Mouse (Mus musculus) CH12.LX (cell line): ENCODE measurements around the gene Atf3. TPM values are rescaled to one million over a fixed set of nuclear protein-coding genes. Genes with fewer than 3 reads are reported as not detected.
A peak's percentile ranks its signal among the peaks of the same experiment; 100 is the strongest.

ENCODE experiments used
- DNase-seq: peaks from one replicate; pipeline ENCODE4 v3.0.0-alpha.2; 2013; ENCODE audit errors: extremely low read depth
- H3K27ac ChIP-seq: 2 replicates; pipeline ENCODE4 v1.5.1; 2012; ENCODE audit warnings: low read depth, mild to moderate bottlenecking, control low read depth, moderate library complexity; ENCODE audit not compliant: insufficient read depth
- H3K27me3 ChIP-seq: replicated peaks from 2 replicates; pipeline ENCODE3; 2012; ENCODE audit warnings: inconsistent platforms
- H3K36me3 ChIP-seq, 2 experiments: replicated peaks in 1 of 2; 2 replicates each; pipeline versions ENCODE3 to v1.6.1; 2012; ENCODE audit warnings: inconsistent platforms in 1 of 2, low read length in 1 of 2, mild to moderate bottlenecking in 1 of 2, mixed read lengths in 1 of 2, moderate library complexity in 1 of 2; ENCODE audit not compliant: control insufficient read depth in 1 of 2, insufficient read depth in 1 of 2
- H3K4me1 ChIP-seq, 2 experiments: 2 replicates each; pipeline ENCODE4 v1.6.1; 2012; ENCODE audit warnings: inconsistent platforms in 1 of 2, moderate library complexity in 1 of 2; ENCODE audit not compliant: insufficient read depth in 2 of 2, control insufficient read depth in 1 of 2
- H3K4me2 ChIP-seq: 2 replicates; pipeline ENCODE4 v1.6.1; 2012; ENCODE audit warnings: low read depth, mild to moderate bottlenecking, control low read depth; ENCODE audit not compliant: poor library complexity, insufficient read depth, severe bottlenecking
- H3K4me3 ChIP-seq, 3 experiments: fragments of 150-350 bp in 1 of 3; sonication (generic) in 1 of 3; replicated peaks in 1 of 3; 2 replicates each; pipeline versions ENCODE3 to v1.5.1; 2011 to 2012; ENCODE audit warnings: low read depth in 2 of 3, low read length in 2 of 3, mild to moderate bottlenecking in 2 of 3, moderate library complexity in 2 of 3, control low read depth in 1 of 3, improper control_type of control experiment in 1 of 3, inconsistent platforms in 1 of 3, mixed read lengths in 1 of 3; ENCODE audit not compliant: poor library complexity in 1 of 3
- H3K79me2 ChIP-seq: replicated peaks from 2 replicates; pipeline ENCODE4 v1.6.1; 2012; ENCODE audit warnings: mild to moderate bottlenecking, moderate library complexity; ENCODE audit not compliant: control insufficient read depth, poor library complexity, insufficient read depth, severe bottlenecking; ENCODE audit errors: extremely low read depth
- H3K9ac ChIP-seq: 2 replicates; pipeline ENCODE4 v1.6.1; 2012; ENCODE audit warnings: low read depth, mild to moderate bottlenecking, control low read depth, moderate library complexity; ENCODE audit not compliant: insufficient read depth
- H3K9me3 ChIP-seq: replicated peaks from 2 replicates; pipeline ENCODE3; 2012; ENCODE audit warnings: low read length, inconsistent platforms, mixed read lengths
- CTCF ChIP-seq, 2 experiments: IDR thresholded peaks in 1 of 2; conservative IDR thresholded peaks in 1 of 2; 2 replicates each; pipeline ENCODE4 v1.5.1; 2011 to 2012; ENCODE audit warnings: low read depth in 2 of 2, low read length in 2 of 2, improper control_type of control experiment in 1 of 2, inconsistent platforms in 1 of 2, mild to moderate bottlenecking in 1 of 2, moderate library complexity in 1 of 2
- E2F4 ChIP-seq: IDR thresholded peaks from 2 replicates; pipeline ENCODE4 v1.6.1; 2011; ENCODE audit warnings: low read depth, low read length, improper control_type of control experiment; ENCODE audit not compliant: insufficient replicate concordance
- ETS1 ChIP-seq: conservative IDR thresholded peaks from 2 replicates; pipeline ENCODE4 v1.6.1; 2012; ENCODE audit warnings: low read depth, mild to moderate bottlenecking, inconsistent platforms, low read length, improper control_type of control experiment, moderate library complexity
- GABPA ChIP-seq: IDR thresholded peaks from 2 replicates; pipeline ENCODE4 v1.6.1; 2012; ENCODE audit warnings: low read depth, low read length, improper control_type of control experiment, inconsistent platforms; ENCODE audit not compliant: insufficient replicate concordance
- HCFC1 ChIP-seq: IDR thresholded peaks from 2 replicates; pipeline ENCODE4 v1.6.1; 2012; ENCODE audit warnings: low read depth, mild to moderate bottlenecking, inconsistent platforms, low read length, improper control_type of control experiment
- IRF4 ChIP-seq: IDR thresholded peaks from 2 replicates; pipeline ENCODE4 v1.6.1; 2014; ENCODE audit warnings: low read depth, mild to moderate bottlenecking, inconsistent platforms, low read length, improper control_type of control experiment
- JUN ChIP-seq: IDR thresholded peaks from 2 replicates; pipeline ENCODE4 v1.6.1; 2011; ENCODE audit warnings: low read depth, mild to moderate bottlenecking, low read length, improper control_type of control experiment, moderate library complexity; ENCODE audit not compliant: insufficient read depth
- MAZ ChIP-seq: IDR thresholded peaks from 2 replicates; pipeline ENCODE4 v1.6.1; 2012; ENCODE audit warnings: low read depth, mild to moderate bottlenecking, inconsistent platforms, low read length, improper control_type of control experiment, moderate library complexity
- MXI1 ChIP-seq: IDR thresholded peaks from 2 replicates; pipeline ENCODE4 v1.6.1; 2011; ENCODE audit warnings: mild to moderate bottlenecking, low read depth, low read length, improper control_type of control experiment
- NELFE ChIP-seq: IDR thresholded peaks from 2 replicates; pipeline ENCODE4 v1.6.1; 2011; ENCODE audit warnings: low read depth, low read length, improper control_type of control experiment
- PAX5 ChIP-seq: IDR thresholded peaks from 2 replicates; pipeline ENCODE4 v1.6.1; 2012; ENCODE audit warnings: low read length, inconsistent platforms, mixed read lengths
- POLR2A ChIP-seq: IDR thresholded peaks from 2 replicates; pipeline ENCODE4 v1.6.1; 2011; ENCODE audit warnings: low read depth, mild to moderate bottlenecking, improper control_type of control experiment, low read length
- RCOR1 ChIP-seq: conservative IDR thresholded peaks from 2 replicates; pipeline ENCODE4 v1.6.1; 2012; ENCODE audit warnings: low read depth, mild to moderate bottlenecking, inconsistent platforms, low read length, improper control_type of control experiment
- TBP ChIP-seq: conservative IDR thresholded peaks from 2 replicates; pipeline ENCODE4 v1.6.1; 2011; ENCODE audit warnings: low read depth, low read length, improper control_type of control experiment
- UBTF ChIP-seq: IDR thresholded peaks from 2 replicates; pipeline ENCODE4 v1.6.1; 2012; ENCODE audit warnings: low read depth, mild to moderate bottlenecking, inconsistent platforms, low read length, improper control_type of control experiment, moderate library complexity
- USF1 ChIP-seq: IDR thresholded peaks from 2 replicates; pipeline ENCODE4 v1.6.1; 2014; ENCODE audit warnings: low read depth, mild to moderate bottlenecking, inconsistent platforms, low read length, improper control_type of control experiment
- USF2 ChIP-seq: conservative IDR thresholded peaks from 2 replicates; pipeline ENCODE4 v1.6.1; 2011; ENCODE audit warnings: low read depth, low read length, improper control_type of control experiment
- ZC3H11A ChIP-seq: IDR thresholded peaks from 2 replicates; pipeline ENCODE4 v1.6.1; 2012; ENCODE audit warnings: low read depth, mild to moderate bottlenecking, inconsistent platforms, low read length, improper control_type of control experiment
- dilution Hi-C: fragments of 300-500 bp; cut with MboI; formaldehyde crosslinking; loops from 2 replicates; pipeline ENCODE4 v1.14.3; 2020; ENCODE audit warnings: low sequenced_read_pairs; ENCODE audit not compliant: extremely low pct_unique_long_range_greater_than_20kb, extremely low pct_ligation_motif_present
- in situ Hi-C: fragments of 300-500 bp; cut with MboI; formaldehyde crosslinking; loops from 3 replicates; pipeline ENCODE4 v1.14.3; 2019; ENCODE audit warnings: low sequenced_read_pairs, low pct_ligation_motif_present, low pct_unique_long_range_greater_than_20kb, mixed read lengths
- polyA plus RNA-seq: library from polyadenylated mRNA; unstranded; fragments of >175 nt; gene quantifications from 2 replicates; pipeline ENCODE4 v1.2.1, GENCODE M21; 2012; ENCODE audit warnings: low read depth; ENCODE audit not compliant: insufficient read length
- total RNA-seq, 2 experiments: library from RNA; depleted of rRNA; stranded (reverse); fragments of 300-350 nt in 1 of 2; fragments of >200 nt in 1 of 2; gene quantifications; 2 replicates each; pipeline ENCODE4 v1.2.3; 2012 to 2014

Atf3 gene
- total and polyA plus RNA-seq, 3 experiments: 25.1 to 39.7 (median 32.9) TPM

GRCm38 (mm10) chr1:191179846-191180245 is 38.0 kb downstream of the Atf3 start:
- peaks cover 46% of the 10 kb centered on the region for H3K79me2 ChIP-seq
- TF ChIP-seq E2F4 (no peak), ETS1 (no peak), USF2 (no peak), RCOR1 (no peak), JUN (no peak), GABPA (no peak)
- TF ChIP-seq, all 38 proteins: peak for 0
- no peak overlapping the region for H3K27ac ChIP-seq
- H3K4me2 ChIP-seq: peak overlapping the region; percentile 84; the same call in 1 of the 2 replicates
- no peaks in the 10 kb centered on the region for H3K27me3 ChIP-seq
- H3K4me1 ChIP-seq: peaks cover 6 to 31% of the 10 kb centered on the region in 2 experiments; a peak in 3 of 4 replicates
- dilution Hi-C loops (no loop called here), in situ Hi-C loops (loop anchor here (5.0 to 10.0 kb wide), 3 partner anchors 48 to 102 kb away; partner anchors contain the start of gene Batf3)
- H3K4me3 ChIP-seq: no peak overlapping the region
- peaks cover 31 to 47% of the 10 kb centered on the region in 2 experiments for H3K36me3 ChIP-seq
- H3K9me3 ChIP-seq: peaks cover 14% of the 10 kb centered on the region
- no peak for DNase-seq
- H3K9ac ChIP-seq: no peak overlapping the region

- peaks cover 46% of the 10 kb centered on the region for H3K79me2 ChIP-seq
- dilution Hi-C loops (no loop called here), in situ Hi-C loops (loop anchor here (5.0 kb wide), 1 partner anchor 46 kb away; no protein-coding TSS in a partner anchor)
- TF ChIP-seq UBTF (no peak), CTCF (conservative IDR thresholded peaks at IDR 0.05 in 1 of 2, IDR thresholded peaks at IDR 0.05 in 1 of 2; ENCODE audit: low read depth in 2 of 2, low read length in 2 of 2) (no peak), ZC3H11A (no peak), USF2 (no peak), NELFE (no peak), TBP (no peak), MXI1 (no peak), POLR2A (no peak), IRF4 (no peak), HCFC1 (no peak), PAX5 (no peak), USF1 (no peak), MAZ (no peak)
- no peaks in the 10 kb centered on the region for H3K27me3 ChIP-seq
- no peak for DNase-seq
- H3K4me2 ChIP-seq: no peak overlapping the region
- H3K27ac ChIP-seq: no peak overlapping the region
- peaks cover 6 to 31% of the 10 kb centered on the region in 2 experiments; a peak in 3 of 4 replicates for H3K4me1 ChIP-seq
- peaks cover 2% of the 10 kb centered on the region for H3K9me3 ChIP-seq
- peaks cover 38 to 58% of the 10 kb centered on the region in 2 experiments for H3K36me3 ChIP-seq
- H3K9ac ChIP-seq: no peak overlapping the region
- H3K4me3 ChIP-seq: no peak overlapping the region
These were observed 39.2 kb downstream of the Atf3 start for GRCm38 (mm10) chr1:191178511-191179188.
